Mouse (Mus musculus) yolk sac, embryonic 10.5 days (tissue): ENCODE data around the gene Rxfp4.

Experiments
- DNase-seq: peaks from one replicate; pipeline ENCODE4 v3.0.0-alpha.2; 2017; ENCODE audit warnings: low spot score

Rxfp4 gene

GRCm38 (mm10) chr3:88628766-88629165, 24.2 kb downstream of the Rxfp4 start:
- no peak for DNase-seq

GRCm38 (mm10) chr3:88627535-88627934, 25.4 kb downstream of the Rxfp4 start:
- no peak for DNase-seq

GRCm38 (mm10) chr3:88627114-88627513, 25.8 kb downstream of the Rxfp4 start:
- DNase-seq: no peak

GRCm38 (mm10) chr3:88626316-88626715, 26.6 kb downstream of the Rxfp4 start:
- DNase-seq: no peak

- no peak for DNase-seq
Measured at GRCm38 (mm10) chr3:88625531-88625930, 27.4 kb downstream of the Rxfp4 start.

GRCm38 (mm10) chr3:88624951-88625350, 28.0 kb downstream of the Rxfp4 start:
- DNase-seq: no peak

GRCm38 (mm10) chr3:88624324-88624723, 28.6 kb downstream of the Rxfp4 start:
- no peak for DNase-seq

GRCm38 (mm10) chr3:88623346-88624135, 29.4 kb downstream of the Rxfp4 start:
- no peak for DNase-seq

GRCm38 (mm10) chr3:88622941-88623345, 30.0 kb downstream of the Rxfp4 start:
- DNase-seq: peak; percentile 50

- DNase-seq: peak; percentile 57
Measured at GRCm38 (mm10) chr3:88622113-88622940, 30.6 kb downstream of the Rxfp4 start.

- DNase-seq: peak; percentile 82
Measured at GRCm38 (mm10) chr3:88621537-88622112, 31.3 kb downstream of the Rxfp4 start.

- DNase-seq: peak; percentile 89
Measured at GRCm38 (mm10) chr3:88620992-88621536, 31.9 kb downstream of the Rxfp4 start.

- DNase-seq: no peak
Measured at GRCm38 (mm10) chr3:88620146-88620991, 32.6 kb downstream of the Rxfp4 start.

- DNase-seq: no peak
Measured at GRCm38 (mm10) chr3:88619113-88620097, 33.5 kb downstream of the Rxfp4 start.

- DNase-seq: peak; percentile 30
Measured at GRCm38 (mm10) chr3:88618074-88618871, 34.7 kb downstream of the Rxfp4 start.

- no peak for DNase-seq
Measured at GRCm38 (mm10) chr3:88616951-88617500, 35.9 kb downstream of the Rxfp4 start.

- DNase-seq: no peak
Measured at GRCm38 (mm10) chr3:88615902-88616391, 37.0 kb downstream of the Rxfp4 start.

- DNase-seq: no peak
Measured at GRCm38 (mm10) chr3:88615117-88615516, 37.8 kb downstream of the Rxfp4 start.

- DNase-seq: no peak
Measured at GRCm38 (mm10) chr3:88614418-88614817, 38.5 kb downstream of the Rxfp4 start.
